Mouse (Mus musculus) gastrocnemius, postnatal 4 days (tissue): ENCODE results near the gene Kat7. TPM values are rescaled to one million over a fixed set of nuclear protein-coding genes. Genes with fewer than 3 reads are reported as not detected.

Source experiments
- DNase-seq, 2 experiments: peaks; one replicate each; pipeline ENCODE4 v3.0.0; 2021 to 2022; ENCODE audit warnings: low spot score in 2 of 2, mixed read lengths in 2 of 2
- total RNA-seq, 2 experiments: library from RNA; stranded (reverse); gene quantifications; 2 replicates each; pipeline ENCODE4 v1.2.3; 2021

Kat7 gene
- total RNA-seq, 2 experiments from 2014 or later: 44.2 to 44.4 TPM

DNA sequence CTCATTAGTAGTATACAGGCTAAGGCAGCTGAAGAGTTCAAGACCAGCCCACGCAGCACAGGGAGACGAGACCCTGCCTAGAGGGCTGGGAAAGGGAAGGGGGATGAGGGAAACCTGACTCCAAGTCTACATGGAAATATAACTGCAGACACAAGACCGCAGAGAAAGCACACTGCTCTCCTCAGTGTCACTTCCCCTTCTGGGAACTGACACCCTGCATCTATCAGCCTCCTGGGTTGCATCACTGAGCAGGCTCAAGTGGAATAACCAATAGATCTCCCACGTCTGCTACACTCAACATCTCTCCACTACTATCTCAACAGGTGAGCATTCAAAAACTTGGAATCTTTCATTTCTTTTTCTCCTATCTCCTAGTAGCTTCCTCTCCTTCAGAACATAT lies 18.0 kb downstream of the Kat7 start:
- DNase-seq: no peak

- no peak for DNase-seq
These were observed 27.7 kb downstream of the Kat7 start for GRCm38 (mm10) chr11:95282331-95282730.

GRCm38 (mm10) chr11:95279061-95279659 lies 30.9 kb downstream of the Kat7 start:
- no peak for DNase-seq

GRCm38 (mm10) chr11:95276056-95276455 lies 34.0 kb downstream of the Kat7 start:
- DNase-seq: no peak

GRCm38 (mm10) chr11:95274613-95275012 lies 35.4 kb downstream of the Kat7 start:
- no peak for DNase-seq

DNA sequence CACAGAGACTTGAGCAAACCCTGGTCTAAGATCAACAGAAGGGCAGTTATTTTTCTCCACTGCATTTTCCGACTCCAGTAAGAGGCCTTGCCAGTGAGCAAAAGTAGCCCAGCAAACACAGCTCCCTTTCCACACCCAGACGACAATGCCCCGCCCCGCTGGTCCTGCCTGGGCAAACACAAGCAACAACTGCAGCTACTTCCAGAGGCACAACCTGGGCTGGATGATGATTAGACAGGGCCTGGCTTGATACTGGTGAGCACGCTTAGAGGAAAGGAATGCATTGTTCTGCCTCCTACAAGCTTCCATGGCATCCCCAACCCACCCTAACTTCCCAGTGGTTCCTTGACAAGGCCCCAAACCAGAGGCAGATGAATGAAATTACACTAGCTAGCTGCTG lies 36.4 kb downstream of the Kat7 start:
- DNase-seq: no peak

DNA sequence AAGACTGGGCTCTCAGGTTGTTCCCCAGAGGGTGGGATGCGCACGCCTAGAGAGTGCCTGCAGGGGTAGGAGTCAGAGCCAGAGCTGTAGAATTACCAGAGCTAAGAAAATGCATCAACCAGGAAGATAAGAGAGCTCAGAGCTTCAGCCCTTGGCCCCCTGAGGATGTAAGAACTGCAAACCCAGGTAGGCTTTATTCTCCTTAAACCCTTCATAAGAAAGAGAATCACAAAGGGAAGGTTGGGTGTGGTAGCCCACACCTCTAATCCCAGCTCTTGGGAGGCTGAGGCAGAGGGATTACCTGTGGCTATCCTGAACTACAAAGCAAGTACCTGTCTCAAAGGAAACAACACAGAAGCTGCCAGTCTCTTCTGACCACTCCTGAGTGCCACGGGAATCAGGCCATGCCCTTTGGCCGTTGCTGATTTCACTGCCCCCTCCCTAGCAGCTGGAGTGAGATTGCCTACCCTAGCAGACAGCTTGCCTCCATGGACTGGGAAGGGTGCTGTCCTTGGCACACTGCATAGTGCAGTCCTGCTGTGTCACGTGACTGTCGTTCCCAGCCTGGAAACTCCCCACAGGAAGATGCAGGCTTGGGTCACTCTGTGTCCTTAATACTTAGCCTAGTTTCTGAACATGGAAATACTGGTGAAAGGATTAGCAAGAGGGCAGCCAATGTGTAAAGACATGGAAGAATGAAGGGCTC lies 43.4 kb downstream of the Kat7 start:
- no peak for DNase-seq

DNA sequence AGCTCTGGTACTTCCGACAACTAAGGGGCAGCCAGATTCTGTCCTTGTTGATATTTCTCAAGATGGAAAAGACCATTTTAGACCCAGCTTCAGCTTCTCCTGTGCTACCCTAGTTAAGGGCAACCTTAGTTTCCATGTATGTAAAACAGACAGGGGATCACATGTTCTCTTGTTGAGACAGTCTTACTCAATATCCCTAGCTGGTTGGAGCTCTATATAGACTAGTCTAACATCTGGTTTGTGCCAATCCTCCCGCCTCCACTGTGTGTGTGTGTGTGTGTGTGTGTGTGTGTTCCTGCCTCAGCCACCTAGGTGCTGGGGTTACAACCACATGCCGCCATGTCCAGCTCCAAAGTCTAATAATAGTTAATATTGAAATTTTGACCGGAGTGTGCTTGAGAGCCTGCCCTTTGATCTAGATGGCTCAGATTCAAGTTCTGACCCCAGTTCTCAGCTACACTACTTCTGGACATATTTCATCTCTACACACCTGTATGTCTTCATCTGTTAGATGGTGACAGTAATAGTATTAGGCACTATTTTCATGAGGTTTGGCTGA lies 45.5 kb downstream of the Kat7 start:
- DNase-seq: no peak

DNA sequence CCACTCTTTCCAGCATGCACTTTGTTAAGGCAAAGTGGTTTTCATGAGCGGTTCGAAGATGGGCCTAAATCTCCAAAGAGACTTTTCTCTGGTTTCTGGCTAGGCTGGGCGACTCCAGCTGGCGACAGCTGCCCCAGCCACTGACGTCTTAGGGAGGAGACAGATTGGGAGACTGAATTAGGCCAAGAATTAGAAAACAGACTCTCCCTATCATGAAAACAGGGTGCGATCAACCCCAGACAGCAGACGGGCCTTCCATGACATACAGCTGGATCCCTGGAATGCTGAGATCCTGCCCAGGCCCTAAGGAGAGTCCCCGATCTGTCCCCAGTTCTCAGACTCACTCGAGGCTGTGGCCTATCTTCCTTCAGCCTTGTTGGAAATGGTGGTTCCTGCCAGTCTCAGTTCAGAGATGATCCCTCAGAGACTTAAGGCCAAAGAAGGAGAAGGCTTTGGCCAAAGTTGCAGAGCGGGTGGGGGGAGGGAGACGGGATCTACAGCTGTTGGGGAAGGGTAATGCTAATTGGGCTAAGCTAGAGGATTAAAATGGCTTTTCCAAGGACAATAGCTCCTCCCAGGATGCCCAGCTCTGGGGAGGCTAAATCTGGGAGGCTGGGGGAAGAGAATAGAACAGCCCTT lies 46.1 kb downstream of the Kat7 start:
- DNase-seq: peak in 1 of 2 experiments; percentile 47

GRCm38 (mm10) chr11:95261178-95261751 lies 48.8 kb downstream of the Kat7 start, which contains the start of gene Tac4:
Gene Tac4 (plus strand): TSS chr11:95261529.
- DNase-seq: no peak

DNA sequence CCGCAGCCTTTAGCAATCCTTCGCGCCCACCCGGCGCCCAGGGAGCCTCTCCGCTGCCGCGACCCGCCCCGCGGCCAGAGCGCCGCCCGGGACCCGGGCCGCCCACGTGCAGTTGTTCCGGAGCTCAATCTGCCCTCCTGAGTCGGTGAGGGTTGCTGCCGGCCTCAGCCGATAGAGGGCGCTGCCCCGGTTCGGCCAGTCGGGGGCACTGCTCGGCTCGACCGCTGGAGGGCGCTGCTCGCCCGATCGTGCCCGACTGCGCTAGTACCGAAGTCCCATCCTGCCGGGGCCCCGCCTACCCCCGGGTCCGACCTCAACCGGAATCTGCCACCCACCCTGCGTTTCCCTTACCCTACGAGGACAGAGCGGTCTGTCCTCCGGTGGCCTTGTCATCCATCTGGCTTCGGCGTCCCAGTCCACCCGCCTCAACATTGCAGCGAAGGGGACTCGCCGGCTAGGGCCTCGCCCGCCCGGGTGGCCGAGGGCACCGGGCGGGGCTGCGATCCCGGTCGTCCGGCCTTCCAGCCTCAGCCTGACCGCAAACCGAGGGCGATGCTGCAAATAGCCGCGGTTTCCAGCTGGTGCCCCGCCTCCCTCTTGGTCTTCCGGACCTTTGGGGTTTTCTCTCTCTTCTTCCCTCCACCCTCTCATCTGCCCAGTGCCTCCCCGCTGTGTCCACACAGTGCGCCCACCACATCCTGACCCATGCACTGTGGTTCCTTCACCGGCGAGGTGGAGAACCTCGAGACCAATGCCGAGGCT lies 50.8 kb downstream of the Kat7 start:
- peak; percentile 91 to 93 for DNase-seq

GRCm38 (mm10) chr11:95258490-95258889 lies 51.6 kb downstream of the Kat7 start:
- DNase-seq: peak; percentile 76 to 89

DNA sequence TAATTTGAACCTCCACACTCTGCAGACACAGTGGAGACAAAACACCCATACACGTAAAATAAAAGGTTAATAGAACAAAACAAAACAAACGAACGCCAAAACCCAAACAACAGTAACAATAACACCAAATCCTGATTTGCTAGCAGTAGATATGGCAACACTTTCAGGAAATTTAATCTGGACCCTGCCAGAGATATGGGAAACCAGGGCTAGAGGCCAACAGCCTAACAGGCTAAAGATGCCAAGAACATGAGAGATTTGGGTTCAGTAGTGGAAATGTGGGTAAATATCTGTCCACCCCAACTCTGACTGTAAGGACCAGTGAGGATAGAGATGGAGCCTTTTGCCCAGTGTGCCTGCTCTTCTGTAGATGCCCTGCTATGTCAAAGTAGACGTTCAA lies 52.1 kb downstream of the Kat7 start:
- no peak for DNase-seq

DNA sequence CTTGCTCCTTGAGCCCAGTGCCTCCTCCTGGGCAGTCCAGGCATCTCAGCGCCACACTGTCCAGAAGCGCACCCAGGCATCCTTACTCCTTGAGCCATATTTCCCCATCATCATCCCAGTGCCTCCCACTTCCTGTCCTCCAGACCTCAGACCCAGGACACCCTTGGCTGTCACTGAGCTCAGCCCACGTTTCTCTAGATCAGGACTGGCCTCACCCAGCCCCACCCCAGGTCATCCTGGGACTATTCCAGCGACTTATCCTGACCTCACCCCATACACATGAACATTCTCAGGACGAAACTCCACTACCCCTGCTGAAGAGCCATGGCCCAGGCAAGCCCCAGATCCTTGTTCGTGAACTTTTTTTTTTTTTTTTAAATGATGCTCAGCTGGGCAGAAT lies 54.3 kb downstream of the Kat7 start:
- DNase-seq: no peak

DNA sequence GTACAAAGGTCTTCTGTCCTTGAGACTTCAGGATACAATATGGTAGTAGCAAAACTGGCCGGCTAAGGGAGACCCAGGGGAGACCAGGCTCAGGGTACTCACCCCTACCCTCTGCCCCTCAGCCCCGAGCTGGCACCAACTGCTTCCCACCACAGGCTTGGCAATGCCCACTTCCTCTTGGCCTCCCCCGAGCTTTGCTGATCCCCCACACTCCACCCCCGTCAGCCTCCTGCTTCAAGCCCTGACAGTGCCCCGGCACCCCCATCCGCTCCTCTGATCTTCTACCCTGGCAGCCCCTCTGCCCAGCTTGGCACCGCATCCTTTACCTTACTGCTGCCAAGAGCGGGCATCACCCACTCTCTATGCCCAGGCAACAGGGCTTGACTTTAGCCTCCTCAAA lies 55.9 kb downstream of the Kat7 start:
- DNase-seq: no peak

DNA sequence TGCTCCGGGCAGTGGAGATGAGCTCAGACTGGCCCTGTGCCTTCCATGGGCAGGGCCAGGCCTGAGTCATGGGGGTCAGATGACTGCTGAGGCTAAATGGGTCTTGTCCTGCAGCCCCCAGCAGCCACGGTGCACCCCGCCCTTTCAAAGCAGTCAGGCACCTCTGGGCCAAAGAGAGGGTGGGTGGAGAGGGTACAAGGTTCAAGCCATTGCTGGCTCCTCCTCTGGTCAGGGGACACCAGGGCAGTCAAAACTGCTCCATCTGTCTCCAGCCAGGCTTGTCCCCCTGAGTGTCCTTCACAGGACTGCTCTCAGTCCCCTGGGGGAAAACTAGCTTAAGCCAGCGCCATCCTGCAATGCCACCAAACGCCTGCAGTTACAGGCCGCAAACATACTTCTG lies 57.9 kb downstream of the Kat7 start:
- DNase-seq: no peak

- peak; percentile 68 to 79 for DNase-seq
These were observed 58.8 kb downstream of the Kat7 start for GRCm38 (mm10) chr11:95251295-95251694.

GRCm38 (mm10) chr11:95250110-95250509 lies 59.9 kb downstream of the Kat7 start:
- no peak for DNase-seq

DNA sequence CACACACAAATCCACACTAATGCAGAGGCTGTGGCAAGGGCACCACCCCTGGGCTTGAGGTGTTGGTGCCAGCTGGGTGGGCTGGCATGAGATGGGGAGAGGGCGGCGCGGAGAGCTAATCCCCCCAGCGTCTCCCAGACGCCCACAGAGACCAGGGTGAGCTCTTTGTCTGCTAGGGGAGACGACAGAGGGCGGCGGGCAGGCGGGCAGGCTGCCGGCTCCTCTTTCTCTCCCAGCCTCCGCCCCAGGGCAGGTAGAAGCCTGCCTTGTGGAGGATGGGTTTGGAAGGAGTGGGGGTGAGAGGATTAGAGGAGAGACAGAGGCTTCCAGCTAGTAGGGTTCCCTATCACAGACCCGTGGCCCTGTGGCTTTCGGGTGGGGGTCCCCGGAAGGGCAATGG lies 63.0 kb downstream of the Kat7 start:
- DNase-seq: no peak

- no peak for DNase-seq
These were observed 64.6 kb downstream of the Kat7 start for GRCm38 (mm10) chr11:95245456-95245855.

DNA sequence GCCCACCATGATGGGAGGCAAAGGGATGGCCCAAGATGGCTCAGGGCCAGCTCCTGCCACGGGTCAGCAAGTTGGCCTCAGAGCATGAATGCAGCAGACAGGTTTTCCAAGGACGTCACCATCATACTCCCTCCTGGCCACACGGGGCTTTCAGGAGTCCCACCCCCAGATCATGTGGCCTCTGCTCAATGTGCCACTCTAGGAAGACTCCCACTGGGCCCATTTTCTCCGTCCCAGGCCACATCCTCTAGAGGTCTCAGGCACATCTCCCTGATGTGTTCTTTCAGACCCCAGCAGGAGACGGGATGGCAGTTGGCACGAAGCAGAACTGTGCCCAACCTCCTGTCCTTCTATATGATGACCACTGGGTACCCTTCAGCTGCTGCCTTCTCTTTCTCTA lies 67.4 kb downstream of the Kat7 start:
- DNase-seq: no peak
